Mouse (Mus musculus): ENCODE measurements around the gene Hoxc5.
A peak's percentile ranks its signal among the peaks of the same experiment; 100 is the strongest.

Hoxc5 gene

DNA sequence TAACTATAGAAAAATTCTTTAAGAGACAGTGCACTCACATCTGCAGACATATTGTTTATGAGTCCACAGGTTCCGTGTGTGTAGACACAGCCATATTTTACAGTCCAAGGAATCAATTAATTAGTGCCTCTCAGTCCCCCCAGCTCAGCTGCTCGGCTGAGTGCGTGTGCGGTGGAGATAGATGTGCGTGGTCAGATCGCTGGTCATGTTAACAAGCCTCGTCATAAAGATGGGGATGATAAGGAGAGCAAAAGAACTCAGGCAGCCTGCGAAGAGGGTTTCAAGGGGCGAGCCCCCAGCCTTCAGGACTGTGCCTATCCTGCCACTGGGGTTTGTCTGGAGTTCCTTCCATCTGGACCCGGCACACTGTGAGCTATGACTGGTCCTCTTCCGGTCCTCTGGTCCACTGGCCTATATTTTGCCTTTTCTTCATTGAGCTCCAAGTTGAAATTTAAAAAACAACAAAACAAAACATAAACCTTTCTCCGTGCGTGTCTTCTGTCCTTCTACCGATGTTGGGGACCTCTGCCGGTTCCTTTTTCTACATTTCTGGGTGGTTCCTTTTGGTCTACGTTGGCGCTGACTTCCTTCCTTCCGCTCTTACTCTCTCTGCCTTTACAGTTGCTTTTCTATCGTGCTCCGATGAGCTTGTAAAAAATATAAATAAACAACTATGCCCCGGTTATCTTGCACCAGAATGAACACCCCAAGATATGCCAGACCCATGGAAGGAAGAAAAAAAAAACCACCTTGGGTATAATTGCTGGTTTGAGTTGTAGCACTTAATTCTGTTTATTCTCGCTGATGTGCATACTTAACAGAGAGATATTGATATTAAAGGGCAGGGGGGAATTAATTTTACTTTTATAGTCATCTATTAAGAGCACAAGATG, 21.8 kb upstream of the Hoxc5 start:
- DNase-seq: no peak

DNA sequence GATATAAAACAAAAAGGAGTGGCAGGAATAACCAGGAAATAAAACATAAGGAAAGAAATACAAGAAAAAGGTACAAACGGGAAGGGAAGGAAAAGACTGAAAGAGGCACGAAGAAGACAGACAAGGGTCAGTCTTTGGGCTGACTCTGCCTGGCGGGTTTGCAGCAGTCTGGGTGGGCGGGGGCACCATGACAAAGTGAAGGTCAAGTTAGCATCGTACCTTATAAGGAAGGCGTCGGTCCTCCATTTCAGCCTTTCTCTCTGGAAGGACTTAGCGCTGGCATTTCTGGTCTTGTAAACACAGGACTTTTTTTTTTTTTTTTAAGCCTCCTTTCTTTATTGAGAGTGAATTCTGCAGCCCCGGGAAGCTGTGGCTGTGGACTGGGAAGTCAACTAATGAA, 20.0 kb upstream of the Hoxc5 start:
- no peak for DNase-seq

DNA sequence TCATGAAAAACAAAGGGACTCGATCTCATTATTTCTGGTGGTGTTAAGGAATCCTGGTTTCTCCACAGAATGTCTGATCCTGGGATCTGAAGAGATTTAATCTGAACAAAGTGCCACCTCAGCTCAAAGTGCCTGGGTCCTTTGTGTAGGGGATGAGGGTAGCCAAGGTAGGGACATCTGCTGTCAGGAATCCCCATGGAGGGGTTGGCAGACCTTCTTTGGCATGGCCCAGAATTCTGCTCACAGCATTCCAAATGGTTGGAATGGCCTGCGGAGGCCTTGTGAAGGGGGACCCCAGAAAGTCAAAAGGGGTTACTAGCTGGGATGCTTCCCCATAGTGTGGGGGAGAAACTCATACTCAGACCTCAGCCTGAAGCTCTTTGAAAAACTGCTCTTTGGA, 18.4 kb upstream of the Hoxc5 start:
- DNase-seq: no peak

DNA sequence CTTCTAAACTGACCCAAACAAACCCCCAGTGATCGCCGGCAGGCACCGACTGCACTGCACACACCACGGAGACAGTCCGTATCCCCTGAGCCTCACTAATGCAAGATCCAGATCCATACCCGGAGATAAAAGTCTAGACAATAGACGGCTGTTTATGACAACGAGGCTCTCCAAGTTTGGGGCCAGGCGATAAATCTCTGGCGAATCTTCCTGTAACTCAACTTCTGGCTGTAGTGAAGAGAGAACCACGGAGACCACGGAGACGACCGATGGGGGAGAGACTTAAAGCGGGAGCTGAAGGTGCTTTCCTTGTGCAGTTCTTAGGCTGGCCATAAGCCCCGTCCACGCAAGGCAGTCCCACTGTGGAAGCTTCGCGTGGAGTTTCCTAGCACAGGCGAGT, 17.5 kb upstream of the Hoxc5 start:
- no peak for DNase-seq

DNA sequence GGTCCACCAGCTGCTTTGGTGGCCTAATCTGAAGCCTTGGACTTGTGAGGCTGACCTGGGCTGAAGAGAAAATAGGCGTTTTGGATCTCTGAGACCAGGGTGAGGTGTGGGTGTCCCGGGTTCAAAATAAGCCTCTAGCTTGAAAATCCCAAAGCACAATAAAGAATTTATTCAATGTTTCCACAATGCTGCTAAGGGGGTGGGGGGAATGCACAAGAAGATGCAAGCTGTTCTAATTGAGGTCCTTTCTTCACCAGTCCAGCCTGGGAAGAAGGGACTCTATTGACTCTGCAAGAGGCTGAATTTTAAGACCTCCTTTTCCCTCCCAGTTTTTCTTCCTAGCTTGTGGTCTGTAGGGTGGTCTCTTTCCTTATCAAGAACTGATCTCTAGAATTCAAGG, 16.4 kb upstream of the Hoxc5 start:
- DNase-seq: no peak

DNA sequence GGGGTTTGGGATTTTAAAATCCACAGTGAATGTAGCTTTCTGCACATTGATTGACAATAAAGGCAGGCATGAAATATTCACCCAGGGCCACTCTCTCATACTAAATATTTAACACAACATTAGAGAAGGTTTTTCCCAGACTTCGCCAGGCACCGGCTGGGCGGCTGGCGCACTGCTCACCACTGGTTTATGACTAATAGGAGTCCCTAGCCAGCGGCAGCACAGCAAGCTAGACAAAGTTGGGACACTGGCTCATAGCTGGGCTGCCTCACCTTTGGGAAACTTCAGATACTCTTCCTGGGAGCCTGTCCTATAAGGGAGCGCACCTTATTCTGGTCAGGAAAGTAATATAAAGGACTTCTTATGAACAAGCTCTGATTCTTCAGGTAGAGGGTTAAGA, 13.7 kb upstream of the Hoxc5 start:
- DNase-seq: no peak

DNA sequence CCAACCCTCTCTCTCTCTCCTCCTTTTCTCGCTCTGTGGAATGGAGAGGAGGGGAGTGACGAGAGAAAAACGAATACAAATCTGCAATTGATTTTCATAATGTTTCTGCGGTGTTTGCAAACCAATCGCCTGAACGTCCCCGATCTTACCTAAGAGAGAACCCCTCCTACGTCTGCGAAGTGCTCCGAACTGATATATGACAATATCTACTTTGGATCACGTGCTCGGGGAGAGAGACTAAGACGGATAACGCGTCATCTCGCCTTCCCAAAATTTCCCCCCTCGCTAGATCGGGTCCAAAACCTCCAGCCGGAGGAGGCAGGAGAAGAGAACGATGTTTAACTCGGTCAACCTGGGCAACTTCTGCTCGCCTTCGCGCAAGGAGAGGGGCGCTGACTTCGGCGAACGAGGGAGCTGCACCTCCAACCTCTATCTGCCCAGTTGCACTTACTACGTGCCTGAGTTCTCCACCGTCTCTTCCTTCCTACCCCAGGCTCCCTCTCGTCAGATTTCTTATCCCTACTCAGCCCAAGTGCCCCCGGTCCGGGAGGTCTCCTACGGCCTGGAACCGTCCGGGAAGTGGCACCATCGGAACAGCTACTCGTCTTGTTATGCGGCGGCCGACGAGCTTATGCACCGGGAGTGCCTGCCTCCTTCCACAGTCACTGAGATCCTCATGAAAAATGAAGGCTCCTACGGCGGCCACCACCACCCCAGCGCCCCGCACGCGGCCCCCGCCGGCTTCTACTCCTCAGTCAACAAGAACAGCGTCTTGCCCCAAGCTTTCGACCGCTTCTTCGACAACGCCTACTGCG, 12.8 kb upstream of the Hoxc5 start, which contains the start of gene Hoxc11:
Hoxc11 (plus strand) TSS at position 236 of the 815 bp plus-strand sequence.
- no peak for DNase-seq

DNA sequence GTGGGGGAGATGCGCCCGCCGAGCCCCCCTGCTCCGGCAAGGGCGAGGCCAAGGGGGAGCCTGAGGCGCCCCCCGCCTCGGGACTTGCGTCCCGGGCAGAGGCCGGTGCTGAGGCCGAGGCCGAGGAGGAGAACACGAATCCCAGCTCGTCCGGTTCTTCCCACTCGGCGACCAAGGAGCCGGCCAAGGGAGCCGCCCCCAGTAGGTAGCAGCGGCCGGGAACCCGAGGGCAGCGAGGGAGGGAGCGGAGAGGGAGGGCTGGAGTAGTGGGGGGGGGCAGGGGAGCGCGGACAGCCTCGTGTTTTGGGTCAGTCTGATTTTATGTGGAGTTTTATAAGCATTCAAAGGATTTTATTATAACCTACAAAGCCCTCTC, 12.2 kb upstream of the Hoxc5 start:
- DNase-seq: no peak

DNA sequence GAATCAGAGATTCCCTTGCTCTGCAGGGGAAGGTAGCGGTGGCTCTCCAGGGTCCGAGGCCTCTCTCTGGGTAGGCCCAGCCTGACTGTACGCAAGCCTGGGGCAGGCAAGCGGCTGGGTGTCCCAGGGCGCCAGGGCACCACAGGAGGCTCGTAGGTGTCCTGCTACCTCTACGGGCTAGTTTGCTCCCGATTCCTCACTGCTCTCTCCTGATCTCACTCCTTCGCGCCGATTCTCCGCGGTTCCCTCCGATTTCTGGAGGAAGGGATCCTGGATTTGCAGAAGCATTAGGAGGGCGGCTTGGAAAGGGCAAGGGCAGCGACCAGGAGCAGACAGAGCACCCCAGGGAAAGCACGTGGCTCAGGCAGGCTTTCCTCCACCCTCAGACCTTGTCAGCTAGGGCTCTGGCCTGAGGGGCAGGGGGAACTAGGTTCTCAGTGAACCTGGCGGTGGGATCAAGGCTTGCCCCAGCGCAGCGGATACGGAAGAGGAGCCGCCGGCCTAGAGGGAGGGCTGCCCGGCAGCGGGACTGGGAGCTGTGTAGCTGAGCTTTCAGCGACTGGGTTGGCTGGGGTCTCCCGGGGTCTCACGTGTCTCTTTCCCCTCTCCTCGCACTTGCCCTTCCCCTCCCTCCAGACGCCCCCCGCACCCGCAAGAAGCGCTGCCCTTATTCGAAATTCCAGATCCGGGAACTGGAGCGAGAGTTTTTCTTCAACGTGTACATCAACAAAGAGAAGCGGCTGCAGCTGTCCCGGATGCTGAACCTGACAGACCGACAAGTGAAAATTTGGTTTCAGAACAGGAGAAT, 11.2 kb upstream of the Hoxc5 start:
- DNase-seq: no peak

DNA sequence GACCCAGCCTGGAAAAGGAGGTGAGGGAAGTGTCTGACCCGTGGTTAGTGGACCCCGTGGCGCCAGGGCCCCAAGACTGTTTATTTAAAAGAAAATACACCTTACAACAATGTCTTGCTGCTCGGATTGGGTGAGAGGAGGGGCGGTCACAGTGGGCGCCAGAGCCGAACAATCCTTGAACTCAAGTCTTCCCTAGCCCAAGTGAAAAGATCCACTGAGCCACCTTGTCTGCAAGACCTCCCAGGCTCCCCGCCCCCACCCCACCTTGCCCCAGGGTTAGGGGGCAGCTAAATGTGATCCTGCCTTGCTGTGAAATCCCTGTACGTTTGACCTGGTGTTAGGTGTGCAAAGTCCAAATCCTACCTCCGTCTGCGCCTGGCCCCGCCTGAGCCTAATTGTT, 10.3 kb upstream of the Hoxc5 start:
- DNase-seq: no peak

DNA sequence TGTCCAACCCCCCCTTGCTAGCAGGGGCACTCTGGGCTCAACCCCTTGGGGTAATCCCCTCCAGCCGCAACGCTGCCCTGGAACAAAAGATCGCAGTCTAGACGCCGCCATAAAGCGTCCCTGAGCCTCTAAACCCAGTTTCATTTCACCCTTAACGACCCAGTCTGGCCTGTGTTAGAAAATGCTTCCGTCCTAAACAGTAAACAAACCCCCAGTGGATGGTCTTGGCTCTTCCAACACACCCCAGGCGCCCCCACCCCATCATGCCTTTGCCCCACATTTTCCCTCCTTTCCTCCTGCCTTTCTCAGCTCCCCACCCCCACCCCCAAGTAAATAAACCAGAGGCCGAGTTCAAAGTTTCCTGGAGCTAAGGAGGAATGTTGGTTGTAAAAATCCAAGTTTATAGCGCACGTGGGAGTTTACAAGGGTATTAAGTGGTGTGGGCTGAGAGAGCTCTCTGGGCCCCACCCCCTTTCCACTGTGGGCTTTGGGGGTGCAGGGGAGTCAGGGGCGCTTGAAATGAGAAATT, 7.5 kb upstream of the Hoxc5 start:
- DNase-seq: no peak

DNA sequence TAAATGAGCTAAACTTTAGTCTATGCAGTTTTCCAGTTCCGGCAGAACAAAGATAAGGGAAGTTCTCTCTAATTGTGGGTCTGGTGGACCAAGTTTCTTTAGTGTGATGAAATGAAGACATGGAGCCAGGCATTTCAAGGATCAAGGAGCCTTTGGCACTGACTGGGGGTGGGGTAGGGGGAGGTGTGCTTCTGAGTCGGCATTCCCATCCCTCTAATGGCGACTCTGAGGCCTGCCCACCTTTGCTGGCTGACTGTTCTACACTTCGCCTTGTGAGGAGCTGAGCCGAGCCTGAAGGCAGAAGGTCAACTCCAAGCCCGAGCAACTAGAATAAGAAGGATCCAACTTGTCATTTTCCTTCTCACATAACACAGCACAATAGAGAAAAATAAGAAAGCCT, 5.5 kb upstream of the Hoxc5 start:
- DNase-seq: no peak

DNA sequence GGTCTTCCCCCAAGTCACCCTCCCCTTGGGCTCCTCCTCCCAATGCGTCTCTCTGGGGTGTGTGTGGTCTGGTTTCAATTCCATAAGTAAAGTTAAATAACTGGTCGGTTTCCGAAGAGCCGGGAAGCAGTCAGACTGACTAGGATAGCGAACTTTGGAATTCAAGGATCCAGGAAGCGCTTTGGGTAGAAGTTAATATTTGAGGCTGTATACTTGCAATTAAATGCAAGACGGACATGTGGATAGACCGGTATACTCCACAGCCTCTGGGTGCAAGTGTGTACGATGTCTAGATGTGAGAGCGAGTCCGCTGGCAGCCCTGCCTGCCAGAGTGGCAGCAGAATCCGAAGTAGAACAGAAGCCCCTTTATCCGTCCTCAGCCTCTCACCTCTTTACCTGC, 4.8 kb upstream of the Hoxc5 start:
- no peak for DNase-seq

DNA sequence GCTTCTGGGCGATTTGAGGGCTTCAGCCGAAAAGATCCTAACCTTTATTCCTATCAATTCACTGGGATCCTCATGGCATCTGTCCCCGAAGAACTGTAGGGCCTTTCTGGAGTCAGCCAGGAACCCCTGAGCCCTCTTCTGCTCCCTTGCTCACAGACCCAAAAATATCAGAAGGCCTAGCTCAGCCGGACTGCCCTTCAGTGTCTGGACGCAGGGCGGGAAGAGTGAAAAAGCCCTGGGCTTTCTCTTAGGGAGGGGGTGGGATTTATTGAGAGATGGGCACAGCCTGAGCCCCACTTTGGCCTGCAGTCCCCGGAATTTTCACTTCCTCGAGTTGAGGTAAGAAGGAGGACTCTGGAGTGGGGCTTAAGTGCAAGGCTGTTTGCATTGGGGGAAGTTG, 4.0 kb upstream of the Hoxc5 start:
- no peak for DNase-seq

DNA sequence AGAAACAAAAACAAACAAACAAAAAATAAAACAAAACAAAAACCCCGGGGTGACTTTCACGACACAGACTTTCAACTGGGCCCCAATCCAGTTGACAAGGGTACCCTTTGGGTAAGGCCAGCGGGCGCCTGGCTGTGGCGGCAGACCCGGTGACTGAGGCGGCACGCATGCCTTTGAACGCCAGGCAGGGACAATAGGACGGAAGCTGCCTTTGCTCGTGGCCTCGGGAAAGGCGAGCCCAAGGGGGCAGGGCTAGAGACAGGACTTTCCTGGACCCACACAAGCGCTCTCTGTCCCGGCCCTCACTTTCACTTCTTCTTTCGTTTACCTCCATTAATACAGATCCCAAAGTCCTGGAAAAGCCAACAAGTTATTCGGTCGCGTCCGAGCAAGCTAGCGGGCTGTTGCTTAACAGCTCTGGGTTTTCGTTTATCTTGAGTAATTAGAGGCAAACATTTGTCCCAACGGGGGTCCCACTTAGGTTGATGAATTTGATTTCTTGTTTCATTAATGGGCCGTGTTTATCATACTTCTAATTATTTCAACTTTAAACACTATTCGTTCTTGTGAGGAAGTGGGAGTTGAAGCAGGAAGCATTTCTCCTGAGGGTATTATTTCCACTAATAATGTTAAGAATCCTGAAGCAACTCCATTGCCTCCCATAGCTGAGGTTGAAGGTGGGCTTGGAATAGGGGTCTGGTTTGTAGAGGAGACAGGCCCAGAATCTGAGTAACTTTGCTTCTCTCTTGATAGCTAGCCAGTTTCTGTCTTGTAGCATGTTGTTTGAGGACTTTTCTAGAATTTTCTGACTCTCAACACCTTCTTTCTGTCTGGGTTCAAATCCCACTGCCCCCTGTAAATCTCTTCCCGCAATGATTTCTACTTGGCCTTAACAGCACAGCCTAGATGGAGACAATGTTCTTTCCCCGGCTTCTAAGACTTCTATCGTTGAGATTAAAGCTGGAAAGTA, 3.3 kb upstream of the Hoxc5 start:
- no peak for DNase-seq

DNA sequence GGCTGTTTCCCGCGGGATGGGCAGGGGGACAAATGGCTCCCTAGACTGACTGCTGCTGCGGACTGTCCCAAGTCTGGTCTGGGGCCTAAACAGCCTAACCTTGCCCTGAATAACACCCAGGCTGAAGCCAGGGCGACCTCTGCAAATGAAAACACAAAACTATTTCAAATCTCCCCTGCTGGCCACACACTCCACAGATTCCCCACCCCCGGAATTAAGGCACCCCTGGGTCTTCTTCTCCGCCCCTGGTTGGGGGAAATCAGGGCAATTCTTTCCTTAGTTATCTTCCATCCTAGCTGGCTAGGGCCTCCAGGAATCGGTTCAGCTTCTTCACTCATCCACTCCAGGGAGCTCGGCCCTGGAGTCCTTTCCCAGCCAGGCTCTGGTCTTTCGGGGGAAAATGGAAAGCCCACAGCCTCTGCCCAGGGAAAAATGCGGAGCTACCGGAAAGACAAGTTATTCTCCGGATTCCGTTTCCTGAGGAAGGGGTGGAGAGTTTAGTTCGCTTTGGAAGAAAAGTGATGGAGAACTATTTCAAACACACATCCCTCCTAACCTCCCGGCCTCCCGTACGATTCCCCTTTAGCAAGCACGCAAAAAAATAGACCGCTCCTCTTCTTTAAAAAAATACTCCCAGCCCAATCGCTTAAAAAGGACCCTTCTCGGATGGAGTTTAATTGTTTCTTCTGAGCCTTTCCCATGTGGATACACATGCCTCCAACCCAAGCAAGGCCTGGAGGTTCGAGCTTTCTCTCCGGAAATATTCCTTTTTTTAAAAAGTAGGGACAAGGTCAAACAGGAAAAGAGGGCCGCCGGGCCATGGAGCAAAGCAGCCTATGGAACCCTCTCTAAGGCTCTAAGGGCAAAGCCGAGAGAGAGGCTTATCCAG, 2.0 kb upstream of the Hoxc5 start:
- DNase-seq: no peak

DNA sequence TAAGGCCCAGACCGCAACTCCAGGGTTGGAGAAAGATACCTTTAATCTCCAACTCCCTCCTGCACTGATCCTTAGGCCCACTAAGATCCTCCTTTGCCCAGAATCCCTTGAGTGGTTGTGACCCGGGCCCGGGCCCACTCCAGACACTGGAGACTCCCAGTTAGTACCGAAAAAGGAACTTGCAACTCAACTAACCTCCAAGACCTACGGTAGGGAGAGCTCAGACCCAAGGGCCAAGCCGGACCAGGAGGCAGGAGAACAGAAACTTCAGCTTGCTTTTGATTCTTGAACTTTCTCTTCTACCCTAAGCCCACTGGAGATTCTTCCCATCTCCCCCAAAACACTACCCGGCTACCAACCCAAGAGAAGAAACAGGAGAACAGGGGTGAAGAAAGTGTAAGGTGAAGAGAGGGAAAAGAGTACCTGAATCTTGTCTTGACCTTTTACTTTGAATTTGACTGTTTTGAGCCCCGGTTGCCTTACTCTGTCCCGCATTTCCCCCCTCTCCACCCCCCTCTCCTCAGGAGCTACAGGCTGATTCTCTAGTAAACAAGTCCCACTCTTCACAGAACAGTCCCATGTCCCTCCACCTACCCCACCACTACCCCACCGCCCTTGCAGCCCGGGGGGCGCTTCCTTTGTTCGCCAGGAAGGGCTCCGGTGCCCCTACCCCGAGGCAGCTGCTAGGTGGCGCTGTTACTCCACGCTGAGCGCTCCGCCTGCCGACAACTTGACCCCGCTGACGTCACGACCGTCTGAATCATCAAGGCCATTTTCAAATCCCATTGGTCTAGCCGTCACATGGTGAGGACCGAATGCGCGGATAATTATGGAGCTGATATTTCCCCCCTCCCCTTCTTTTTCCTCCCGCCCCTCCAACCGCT, 1.1 kb upstream of the Hoxc5 start:
- DNase-seq: peak; percentile 87 to 88

DNA sequence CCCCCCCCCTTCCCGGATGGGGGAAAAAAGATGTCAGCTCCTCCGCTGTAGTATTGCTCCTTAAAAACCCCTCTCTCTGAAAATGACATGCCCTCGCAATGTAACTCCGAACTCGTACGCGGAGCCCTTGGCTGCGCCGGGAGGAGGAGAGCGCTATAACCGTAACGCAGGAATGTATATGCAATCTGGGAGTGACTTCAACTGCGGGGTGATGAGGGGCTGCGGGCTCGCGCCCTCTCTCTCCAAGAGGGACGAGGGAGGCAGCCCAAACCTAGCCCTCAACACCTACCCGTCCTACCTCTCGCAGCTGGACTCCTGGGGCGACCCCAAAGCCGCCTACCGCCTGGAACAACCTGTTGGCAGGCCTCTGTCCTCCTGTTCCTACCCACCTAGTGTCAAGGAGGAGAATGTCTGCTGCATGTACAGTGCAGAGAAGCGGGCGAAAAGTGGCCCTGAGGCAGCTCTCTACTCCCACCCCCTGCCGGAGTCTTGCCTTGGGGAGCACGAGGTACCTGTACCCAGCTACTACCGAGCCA, 399 bp upstream of the Hoxc5 start, which contains the start of gene Hoxc10:
Hoxc10 (plus strand) TSS at position 21 of the 536 bp plus-strand sequence.
- no peak for DNase-seq

All from B cell, adult 2 months (primary cell).